Mouse (Mus musculus) 3T3-L1 (cell line): ENCODE results near the gene Togaram1.

Experiments used
- DNase-seq: peaks from one replicate; pipeline ENCODE4 v3.0.0-alpha.2; 2015; ENCODE audit warnings: low read depth, low spot score

Togaram1 gene

DNA sequence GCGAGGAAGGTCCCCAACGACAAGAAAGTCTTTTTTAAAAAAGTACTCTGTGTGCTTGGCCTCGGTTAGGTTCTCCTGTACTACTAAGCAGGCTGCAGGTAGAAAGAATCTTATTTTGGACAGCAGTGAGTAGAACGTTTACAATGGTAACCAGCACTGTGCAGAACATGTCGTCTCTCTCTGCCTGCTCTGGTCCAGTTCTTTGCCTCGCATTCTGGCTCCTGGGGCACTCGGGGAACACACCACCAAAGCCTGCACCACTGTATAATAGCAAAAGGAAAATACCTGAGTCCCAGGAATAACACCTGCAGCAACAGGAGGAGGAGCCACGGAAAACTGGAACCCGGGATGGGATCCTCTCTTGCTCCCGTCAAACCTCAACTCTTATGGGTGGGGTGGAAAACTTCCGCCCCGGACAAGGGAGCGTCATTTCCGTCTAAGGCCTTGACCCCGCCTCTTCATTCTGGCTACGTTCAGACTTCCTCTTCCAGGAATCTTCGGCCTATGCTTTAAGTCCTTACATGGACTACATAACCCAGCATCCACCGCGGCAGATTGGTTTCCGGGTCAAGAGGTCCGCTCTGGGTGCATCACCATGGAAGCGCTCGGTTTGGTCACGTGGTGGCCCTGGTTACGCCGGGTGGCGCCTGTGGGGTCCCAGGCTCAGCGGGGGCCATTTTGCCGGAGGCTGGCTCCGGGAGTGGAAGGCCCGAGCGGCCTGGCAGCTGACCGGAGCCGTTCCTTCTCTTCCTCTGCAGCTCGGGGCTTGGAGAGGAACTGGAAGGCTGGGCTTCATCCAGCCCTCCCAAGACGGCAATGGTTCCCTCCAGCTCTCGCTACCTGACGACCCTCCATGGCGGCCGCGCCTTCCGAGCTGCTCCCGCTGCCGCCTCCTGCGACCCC is at the start of gene Togaram1, which contains the start of gene Klhl28:
TSS of gene Togaram1 (plus strand) at position 681 of the 903 bp plus-strand sequence.
TSS of gene Klhl28 (minus strand) at position 411 of the 903 bp plus-strand sequence.
- DNase-seq: peak; percentile 100

- no peak for DNase-seq
Measured at GRCm38 (mm10) chr12:64916735-64917134, 48.9 kb upstream of the Togaram1 start.

DNA sequence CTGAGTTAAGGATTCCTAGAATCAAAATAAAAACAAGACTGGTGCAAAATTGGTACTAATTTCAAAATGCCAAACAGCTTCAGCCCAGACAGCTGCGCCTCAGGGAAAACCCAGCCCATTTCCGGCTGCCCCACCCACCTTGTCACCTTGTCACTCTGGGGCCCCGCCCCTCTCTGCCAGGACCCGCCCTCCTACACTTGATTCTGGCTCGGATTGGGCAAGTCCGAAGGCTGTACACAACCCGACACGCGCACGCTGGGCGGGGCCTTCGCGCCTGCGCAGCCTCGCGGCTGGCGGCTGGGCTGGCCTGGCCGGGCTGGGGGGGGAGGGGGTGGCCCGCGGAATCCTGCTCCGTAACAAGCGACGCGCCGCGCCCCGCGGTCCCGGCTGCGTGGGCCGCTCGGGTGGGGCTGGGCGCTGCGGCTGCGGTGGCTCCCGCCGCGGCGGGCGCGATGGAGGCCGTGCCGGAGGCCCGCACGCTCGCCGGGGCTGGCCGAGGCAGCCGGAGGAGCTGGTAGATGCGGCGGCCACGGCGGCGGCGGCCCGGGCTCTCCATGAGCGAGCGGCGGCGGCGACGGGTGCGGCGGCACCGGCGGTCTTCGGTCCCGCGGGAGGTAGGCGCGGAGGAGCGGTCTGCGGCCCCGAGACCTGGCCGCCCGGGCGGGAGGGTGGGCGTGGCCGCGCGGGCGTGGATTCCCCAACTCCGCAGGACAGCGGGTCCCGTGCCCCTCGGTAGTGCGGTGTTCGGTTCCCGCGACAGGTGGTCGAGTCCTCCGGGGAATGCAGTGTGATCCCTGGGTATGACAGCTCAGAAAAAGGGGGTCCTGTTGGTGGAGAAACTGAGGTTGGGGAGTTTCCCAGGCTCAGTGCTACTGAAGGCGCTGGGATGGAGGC is 47.8 kb upstream of the Togaram1 start, which contains the start of gene Gm527:
TSS of gene Gm527 (plus strand) at position 329 of the 894 bp plus-strand sequence.
- DNase-seq: peak; percentile 90

DNA sequence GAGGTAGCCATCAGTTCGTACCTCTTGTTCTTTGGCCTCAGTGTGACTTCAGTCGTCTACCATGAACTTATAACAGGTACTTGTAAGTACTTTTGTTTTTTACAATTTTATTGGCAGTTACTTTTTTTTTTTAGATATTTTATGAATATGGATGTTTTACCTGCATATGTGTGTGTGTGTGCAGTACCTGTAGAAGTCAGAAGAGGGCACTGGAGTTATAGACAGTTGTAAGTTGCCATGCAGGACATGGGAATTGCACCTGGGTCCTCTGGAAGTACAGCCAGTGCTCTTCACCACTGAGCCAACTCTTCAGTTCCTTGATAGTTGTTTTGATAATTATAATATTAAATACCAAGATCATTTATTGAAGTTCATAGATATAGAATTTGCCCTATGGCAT is 28.1 kb upstream of the Togaram1 start:
- DNase-seq: peak; percentile 41

GRCm38 (mm10) chr12:64964560-64964959 is 1.0 kb upstream of the Togaram1 start:
- DNase-seq: no peak

DNA sequence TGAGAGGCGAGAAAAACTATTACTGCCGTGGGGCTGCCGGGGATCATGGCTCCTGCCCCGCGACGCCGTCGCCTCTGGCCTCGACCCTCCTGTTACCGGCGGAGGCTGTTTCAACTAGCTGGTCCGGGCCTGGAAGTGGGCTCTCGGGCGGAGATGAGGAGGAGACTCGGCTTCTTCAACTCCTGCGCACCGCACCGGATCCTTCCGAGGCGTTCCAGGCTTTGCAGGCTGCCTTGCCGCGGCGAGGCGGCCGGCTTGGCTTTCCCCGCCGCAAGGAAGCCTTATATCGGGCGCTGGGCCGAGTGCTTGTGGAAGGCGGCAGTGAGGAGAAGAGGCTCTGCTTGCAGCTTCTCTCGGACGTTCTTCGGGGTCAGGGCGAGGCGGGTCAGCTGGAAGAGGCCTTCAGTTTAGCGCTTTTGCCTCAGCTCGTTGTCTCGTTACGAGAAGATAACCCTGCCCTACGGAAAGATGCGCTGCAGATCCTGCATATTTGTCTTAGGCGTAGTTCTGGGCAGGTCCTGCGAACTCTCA is 562 bp downstream of the Togaram1 start:
- peak; percentile 55 for DNase-seq

DNA sequence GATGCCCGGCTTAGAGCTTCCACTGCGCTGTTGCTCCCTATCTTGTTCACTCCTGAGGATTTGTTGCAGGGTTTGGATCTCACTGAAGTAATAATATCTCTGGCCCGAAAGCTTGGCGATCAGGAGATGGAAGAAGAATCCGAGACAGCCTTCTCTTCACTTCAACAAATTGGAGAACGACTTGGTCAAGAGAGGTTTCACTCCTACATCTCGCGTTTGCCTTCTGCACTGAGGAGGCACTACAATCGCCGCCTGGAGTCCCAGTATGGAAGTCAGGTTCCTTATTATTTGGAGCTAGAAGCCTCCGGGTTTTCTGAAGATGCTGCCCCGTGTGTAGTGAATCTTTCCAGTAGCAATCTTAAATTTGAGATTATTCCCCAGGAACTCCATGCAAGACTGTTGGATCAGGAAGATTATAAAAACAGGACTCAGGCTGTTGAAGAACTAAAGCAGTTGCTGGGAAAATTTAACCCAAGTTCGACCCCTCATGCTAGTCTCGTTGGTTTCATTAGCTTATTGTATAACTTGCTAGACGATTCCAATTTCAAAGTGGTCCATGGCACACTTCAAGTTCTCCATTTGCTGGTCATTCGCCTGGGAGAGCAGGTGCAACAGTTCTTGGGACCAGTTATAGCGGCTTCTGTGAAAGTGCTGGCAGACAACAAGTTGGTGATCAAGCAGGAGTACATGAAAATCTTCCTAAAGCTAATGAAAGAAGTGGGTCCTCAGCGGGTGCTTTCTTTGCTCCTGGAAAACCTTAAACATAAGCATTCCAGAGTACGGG is 1.2 kb downstream of the Togaram1 start:
- DNase-seq: peak; percentile 53

DNA sequence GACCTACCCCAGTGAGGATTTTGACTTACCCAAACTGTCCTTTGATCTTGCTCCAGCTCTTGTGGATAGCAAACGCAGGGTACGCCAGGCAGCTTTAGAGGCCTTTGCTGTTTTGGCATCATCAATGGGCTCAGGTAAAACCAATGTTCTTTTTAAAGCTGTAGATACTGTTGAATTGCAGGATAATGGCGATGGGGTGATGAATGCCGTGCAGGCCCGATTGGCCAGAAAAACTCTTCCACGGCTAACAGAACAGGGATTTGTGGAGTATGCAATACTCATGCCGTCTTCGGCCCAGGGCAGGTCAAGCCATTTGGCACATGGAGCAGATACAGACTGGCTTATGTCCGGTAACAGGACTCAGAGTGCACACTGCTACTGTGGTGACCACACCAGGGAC is 1.9 kb downstream of the Togaram1 start:
- DNase-seq: peak; percentile 35

- no peak for DNase-seq
Measured at GRCm38 (mm10) chr12:64968067-64968466, 2.5 kb downstream of the Togaram1 start.

GRCm38 (mm10) chr12:64971399-64971798 is 5.8 kb downstream of the Togaram1 start:
- DNase-seq: no peak

DNA sequence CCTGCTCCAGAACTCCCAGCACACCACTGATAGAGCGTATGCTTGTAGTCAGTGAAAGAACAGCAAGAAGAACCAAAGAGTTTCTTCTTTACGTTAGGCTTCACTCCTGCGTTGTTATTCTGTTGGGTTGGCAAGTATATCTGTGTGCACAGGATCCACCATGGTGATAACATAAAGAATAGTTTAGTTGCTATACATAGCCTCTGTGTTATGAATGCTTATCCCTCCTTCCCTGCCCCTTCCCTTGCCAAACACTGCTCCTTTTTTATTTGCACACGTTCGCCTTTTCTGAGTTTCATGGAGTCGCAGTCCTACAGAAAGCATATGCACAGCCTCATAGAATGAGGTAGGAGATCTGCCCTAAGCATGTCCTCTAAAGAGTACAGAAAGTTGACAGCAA is 6.5 kb downstream of the Togaram1 start:
- DNase-seq: no peak

DNA sequence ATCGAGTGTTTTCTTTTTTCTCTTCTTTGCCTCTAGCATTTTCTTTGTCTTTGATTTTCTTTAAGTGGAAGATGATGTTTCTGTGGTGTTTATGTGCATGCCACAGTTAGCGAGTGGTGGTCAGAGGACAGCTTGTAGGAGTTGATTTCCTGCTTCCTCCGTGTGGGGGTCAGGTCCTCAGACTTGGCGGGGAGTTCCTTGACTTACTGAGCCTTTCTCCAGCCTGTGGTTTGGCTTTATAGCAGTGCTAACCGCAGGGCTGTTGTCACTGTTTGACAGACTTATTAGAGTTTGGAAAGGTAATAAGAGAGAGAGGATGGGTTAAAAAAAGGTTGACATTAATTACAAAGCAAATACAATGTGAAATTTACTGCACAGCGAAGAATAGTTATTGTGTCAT is 10.0 kb downstream of the Togaram1 start:
- DNase-seq: peak; percentile 53

DNA sequence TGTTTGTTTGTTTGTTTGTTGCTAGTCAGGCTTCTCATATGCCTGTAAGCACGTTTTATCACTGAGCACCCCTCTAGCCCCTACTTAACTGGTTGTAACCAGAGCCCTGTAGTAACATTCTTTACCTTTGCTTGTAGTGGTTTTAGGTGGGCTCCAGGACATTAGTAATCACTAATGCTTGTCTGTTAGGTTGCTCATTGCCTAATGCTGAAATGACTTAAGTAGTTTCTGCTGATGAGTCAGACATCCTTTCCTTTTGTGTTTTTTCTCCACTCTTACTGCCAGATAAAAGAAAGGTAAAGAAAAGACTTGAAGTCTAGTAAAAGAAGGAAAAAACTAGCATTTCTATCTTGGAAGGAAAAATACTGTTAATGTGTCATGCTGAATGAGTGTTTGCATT is 10.6 kb downstream of the Togaram1 start:
- peak; percentile 36 for DNase-seq

DNA sequence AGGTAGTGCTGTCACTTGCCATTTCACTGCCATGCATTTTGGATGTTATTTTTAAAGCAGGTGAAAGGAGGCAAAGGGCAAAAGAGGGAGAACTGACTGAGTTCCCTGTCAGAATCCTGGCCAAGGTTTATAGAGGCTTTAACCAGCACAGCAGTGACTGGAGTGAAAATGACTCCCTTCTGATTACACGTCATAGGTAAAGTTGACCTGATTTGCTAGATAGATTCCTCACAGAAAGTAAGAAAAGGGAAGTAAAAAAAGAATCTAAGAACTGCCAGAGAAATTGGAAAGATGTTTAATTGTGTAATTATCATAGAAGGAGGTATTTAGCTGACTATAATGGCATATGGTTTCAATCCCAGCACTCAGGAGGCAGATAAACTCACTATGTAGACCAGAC is 11.9 kb downstream of the Togaram1 start:
- no peak for DNase-seq

- DNase-seq: no peak
Measured at GRCm38 (mm10) chr12:65007725-65008124, 42.1 kb downstream of the Togaram1 start.

- DNase-seq: peak; percentile 76
Measured at GRCm38 (mm10) chr12:65022842-65023241, 57.2 kb downstream of the Togaram1 start.

GRCm38 (mm10) chr12:65035839-65036189 is 70.2 kb downstream of the Togaram1 start:
- no peak for DNase-seq

GRCm38 (mm10) chr12:65036190-65036870 is 70.7 kb downstream of the Togaram1 start, which contains the start of gene Prpf39:
TSS of gene Prpf39 (plus strand) at chr12:65036333.
- peak; percentile 87 for DNase-seq

DNA sequence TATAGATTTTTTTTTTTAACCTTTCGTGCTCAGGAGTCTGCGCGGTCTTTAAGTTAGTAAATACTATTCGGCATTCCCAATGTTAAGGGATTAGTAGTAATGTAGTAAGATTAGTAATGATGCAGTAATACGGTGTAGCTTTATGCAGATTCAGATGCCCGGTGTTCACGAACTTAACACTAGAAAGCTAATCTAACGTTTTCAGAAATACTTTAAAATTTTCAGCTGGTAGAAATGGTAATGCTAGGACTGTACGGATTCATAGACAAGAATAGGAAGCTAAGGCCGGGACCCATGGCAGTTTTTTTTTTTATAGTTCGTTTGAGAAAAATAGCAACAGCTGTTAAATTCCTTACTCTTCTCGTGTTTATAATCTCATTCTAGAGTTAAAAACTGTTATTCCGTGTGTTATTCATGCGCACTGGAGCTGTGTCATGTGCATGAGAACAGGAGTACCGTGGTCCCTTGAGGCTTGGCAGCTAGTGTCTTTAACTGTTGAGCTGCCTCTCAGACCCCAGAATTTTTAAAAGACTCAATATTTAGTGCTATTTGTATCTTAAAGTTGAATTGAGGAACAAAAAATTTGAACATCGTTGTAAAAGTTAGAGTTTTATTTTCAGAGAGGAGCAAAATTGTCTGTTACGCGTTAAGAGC is 71.4 kb downstream of the Togaram1 start:
- peak; percentile 44 for DNase-seq

- DNase-seq: peak; percentile 86
Measured at GRCm38 (mm10) chr12:65037546-65037937, 71.9 kb downstream of the Togaram1 start.
